Mouse (Mus musculus) liver, adult 2 months (tissue): Measurements from ENCODE around the gene Axl.

Experiments used
- CTCF ChIP-seq: fragments of 200-500 bp; IDR thresholded peaks from 2 replicates; pipeline ENCODE4 v1.5.1; 2011; ENCODE audit warnings: low read depth, low read length, control low read depth
- POLR2A ChIP-seq: fragments of 200-500 bp; IDR thresholded peaks from 2 replicates; pipeline ENCODE4 v1.6.1; 2011; ENCODE audit warnings: low read length, control low read depth; ENCODE audit not compliant: insufficient read depth; ENCODE audit errors: extremely low read depth

DNA sequence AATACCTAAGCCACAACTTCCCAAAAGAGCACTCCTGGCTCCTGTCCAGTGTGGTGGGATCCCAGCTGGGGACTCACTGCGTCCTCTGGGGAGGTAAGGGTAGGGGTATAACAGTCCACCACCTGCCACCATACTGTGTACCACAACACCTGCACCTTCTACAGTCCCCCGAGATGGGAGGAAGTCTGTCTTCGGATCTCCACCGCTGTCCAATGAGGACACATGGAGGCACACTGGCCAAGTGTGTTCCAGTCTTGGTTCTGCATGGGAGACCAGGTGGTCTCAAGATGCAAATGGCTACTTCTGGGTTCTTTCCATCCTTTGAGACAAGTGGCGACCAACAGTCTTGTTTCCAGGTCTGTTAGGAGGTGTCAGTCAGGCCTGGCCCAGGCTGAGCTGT is 77.3 kb downstream of the Axl start:
- TF ChIP-seq CTCF, result no peak
- TF ChIP-seq POLR2A, result no peak
